Mouse (Mus musculus): Measurements from ENCODE around the gene Agbl4. TPM values are rescaled to one million over a fixed set of nuclear protein-coding genes. Genes with fewer than 3 reads are reported as not detected.

Agbl4 gene
- polyA plus RNA-seq, 1 experiment from 2014 or later = 0.47 TPM

GRCm38 (mm10) chr4:111495949-111496348, 1098.5 kb downstream of the Agbl4 start:
- no peaks in the 10 kb centered on the region for H3K4me1 ChIP-seq (ENCODE audit: control insufficient read depth, insufficient read depth, low read length)
- 16% methylated on average over 2 of the region's 2 CpGs for WGBS
- H3K9ac ChIP-seq (ENCODE audit: low read length) = no peak overlapping the region
- H3K27ac ChIP-seq (replicated peaks; ENCODE audit: low read depth, low read length) = no peak overlapping the region
- 0 out of 2 replicates have a peak, but pooled peaks have one; percentile 33 for ATAC-seq (ENCODE audit: insufficient number of reproducible peaks, low FRiP score, low TSS enrichment, low read depth)
- H3K27me3 ChIP-seq (ENCODE audit: control insufficient read depth, insufficient read depth, low read length) = no peaks in the 10 kb centered on the region
- H3K4me3 ChIP-seq (ENCODE audit: low read depth, low read length) = no peak overlapping the region
- no peaks in the 10 kb centered on the region for H3K36me3 ChIP-seq (ENCODE audit: control insufficient read depth, insufficient read depth, low read length)
- DNase-seq (ENCODE audit: low spot score) = peak; percentile 82
- no peak overlapping the region for H3K4me2 ChIP-seq (ENCODE audit: low read depth, severe bottlenecking)
- H3K9me3 ChIP-seq (ENCODE audit: control insufficient read depth, low read length) = no peaks in the 10 kb centered on the region

GRCm38 (mm10) chr4:111498751-111499150, 1101.3 kb downstream of the Agbl4 start:
- no peak overlapping the region for H3K4me2 ChIP-seq (ENCODE audit: low read depth, severe bottlenecking)
- no peaks in the 10 kb centered on the region for H3K36me3 ChIP-seq (ENCODE audit: control insufficient read depth, insufficient read depth, low read length)
- H3K4me1 ChIP-seq (ENCODE audit: control insufficient read depth, insufficient read depth, low read length) = no peaks in the 10 kb centered on the region
- no peaks in the 10 kb centered on the region for H3K27me3 ChIP-seq (ENCODE audit: control insufficient read depth, insufficient read depth, low read length)
- DNase-seq (ENCODE audit: low spot score) (no peak), ATAC-seq (ENCODE audit: insufficient number of reproducible peaks, low FRiP score, low TSS enrichment, low read depth) (no peak)
- no peak overlapping the region for H3K9ac ChIP-seq (ENCODE audit: low read length)
- 67% methylated on average over 3 of the region's 3 CpGs for WGBS
- H3K27ac ChIP-seq (replicated peaks; ENCODE audit: low read depth, low read length) = no peak overlapping the region
- no peak overlapping the region for H3K4me3 ChIP-seq (ENCODE audit: low read depth, low read length)
- H3K9me3 ChIP-seq (ENCODE audit: control insufficient read depth, low read length) = no peaks in the 10 kb centered on the region

DNA sequence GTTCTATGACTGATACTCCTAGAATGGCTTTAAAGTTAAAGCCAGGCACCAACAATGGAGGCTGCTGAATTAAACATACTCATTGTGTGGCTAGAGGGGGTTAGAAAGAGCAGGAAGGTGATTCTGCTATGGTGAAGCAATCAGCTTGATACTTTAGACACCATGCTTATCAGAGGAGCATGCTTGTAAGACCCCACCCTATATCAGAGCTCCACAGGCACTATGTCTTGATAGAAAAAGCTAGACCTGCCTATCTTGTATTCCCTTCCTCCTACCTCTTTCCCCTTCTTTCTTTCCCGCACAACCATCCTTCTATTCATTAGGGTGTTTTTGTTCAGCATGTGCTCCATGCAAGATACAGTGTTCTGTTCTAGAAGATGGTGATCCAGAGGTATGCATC, 1104.0 kb downstream of the Agbl4 start:
- no peak overlapping the region for H3K4me2 ChIP-seq (ENCODE audit: low read depth, severe bottlenecking)
- DNase-seq (ENCODE audit: low spot score) (no peak), ATAC-seq (ENCODE audit: insufficient number of reproducible peaks, low FRiP score, low TSS enrichment, low read depth) (no peak)
- no peak overlapping the region for H3K27ac ChIP-seq (replicated peaks; ENCODE audit: low read depth, low read length)
- no peaks in the 10 kb centered on the region for H3K9me3 ChIP-seq (ENCODE audit: control insufficient read depth, low read length)
- no peaks in the 10 kb centered on the region for H3K4me1 ChIP-seq (ENCODE audit: control insufficient read depth, insufficient read depth, low read length)
- no peaks in the 10 kb centered on the region for H3K36me3 ChIP-seq (ENCODE audit: control insufficient read depth, insufficient read depth, low read length)
- no peak overlapping the region for H3K9ac ChIP-seq (ENCODE audit: low read length)
- WGBS = 78% methylated on average over 1 of the region's 1 CpGs
- no peak overlapping the region for H3K4me3 ChIP-seq (ENCODE audit: low read depth, low read length)
- no peaks in the 10 kb centered on the region for H3K27me3 ChIP-seq (ENCODE audit: control insufficient read depth, insufficient read depth, low read length)

DNA sequence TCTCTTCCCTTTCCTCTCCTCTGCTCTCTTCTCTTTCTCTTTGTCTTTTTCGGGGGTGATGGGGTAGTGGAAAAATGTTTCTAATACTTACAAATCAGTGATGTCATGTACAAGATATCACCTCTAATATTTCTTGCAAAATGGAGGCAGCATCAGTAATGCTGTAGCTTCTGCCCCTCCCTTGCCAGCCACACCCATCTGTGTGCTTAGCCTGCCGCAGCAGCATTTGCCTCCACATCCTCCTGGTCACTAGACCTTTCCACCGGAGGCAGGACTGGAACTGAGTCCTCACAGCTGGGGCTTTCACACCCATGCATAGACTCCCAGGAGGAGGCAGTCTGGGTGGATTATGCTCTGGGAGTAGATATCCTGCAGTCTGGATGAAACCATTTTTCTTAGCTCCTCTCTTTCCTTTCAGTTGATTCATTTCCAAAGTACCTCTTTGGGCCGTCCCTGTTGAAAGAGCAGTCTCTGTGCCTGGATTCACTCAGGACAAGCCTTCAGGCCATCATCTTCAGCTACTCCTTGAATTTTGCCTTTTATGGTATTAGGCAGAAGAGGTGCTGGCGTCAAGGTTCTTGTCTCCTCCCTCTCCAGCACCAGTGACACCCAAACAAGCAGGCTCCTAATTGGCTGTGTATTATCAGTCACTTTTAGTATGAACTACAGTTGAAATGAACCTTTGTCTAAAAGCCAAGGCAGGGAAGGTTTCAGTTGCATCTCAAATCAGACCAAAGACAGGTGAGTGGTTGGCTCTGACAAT, 1105.7 kb downstream of the Agbl4 start:
- Histone ChIP-seq H3K27ac (replicated peaks; ENCODE audit: low read depth, low read length) (no peak overlapping the region), H3K9ac (ENCODE audit: low read length) (no peak overlapping the region), H3K4me1 (ENCODE audit: control insufficient read depth, insufficient read depth, low read length) (no peaks in the 10 kb centered on the region), H3K4me3 (ENCODE audit: low read depth, low read length) (no peak overlapping the region), H3K36me3 (ENCODE audit: control insufficient read depth, insufficient read depth, low read length) (no peaks in the 10 kb centered on the region), H3K9me3 (ENCODE audit: control insufficient read depth, low read length) (no peaks in the 10 kb centered on the region), H3K4me2 (ENCODE audit: low read depth, severe bottlenecking) (no peak overlapping the region), H3K27me3 (ENCODE audit: control insufficient read depth, insufficient read depth, low read length) (no peaks in the 10 kb centered on the region)
- WGBS = 74% methylated on average over 5 of the region's 5 CpGs
- DNase-seq (ENCODE audit: low spot score) (no peak), ATAC-seq (ENCODE audit: insufficient number of reproducible peaks, low FRiP score, low TSS enrichment, low read depth) (no peak)

DNA sequence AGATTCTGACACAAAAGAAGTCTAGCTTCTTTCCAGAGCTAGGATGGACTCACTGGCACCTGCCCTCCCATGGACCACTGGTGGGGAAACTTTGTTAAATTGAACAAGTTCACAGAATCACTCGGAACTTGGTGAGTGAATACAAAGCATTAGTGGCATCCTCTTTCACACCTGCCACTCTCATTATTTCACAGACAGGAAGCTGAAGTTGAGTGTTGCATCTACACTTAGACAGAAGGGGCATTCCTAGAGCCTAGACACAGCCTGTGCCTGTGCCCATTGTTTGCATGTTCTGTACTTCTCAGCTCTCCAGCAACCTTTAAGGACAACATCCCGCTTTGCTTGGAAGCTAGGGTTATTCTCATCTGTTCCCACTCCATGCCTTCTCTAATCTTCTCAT, 1107.5 kb downstream of the Agbl4 start:
- no peak for DNase-seq (ENCODE audit: low spot score)
- Histone ChIP-seq H3K4me2 (ENCODE audit: low read depth, severe bottlenecking) (no peak overlapping the region), H3K4me1 (ENCODE audit: control insufficient read depth, insufficient read depth, low read length) (no peaks in the 10 kb centered on the region), H3K9me3 (ENCODE audit: control insufficient read depth, low read length) (no peaks in the 10 kb centered on the region), H3K4me3 (ENCODE audit: low read depth, low read length) (no peak overlapping the region), H3K9ac (ENCODE audit: low read length) (no peak overlapping the region), H3K36me3 (ENCODE audit: control insufficient read depth, insufficient read depth, low read length) (no peaks in the 10 kb centered on the region), H3K27me3 (ENCODE audit: control insufficient read depth, insufficient read depth, low read length) (no peaks in the 10 kb centered on the region), H3K27ac (replicated peaks; ENCODE audit: low read depth, low read length) (no peak overlapping the region)
- 89% methylated on average over 2 of the region's 2 CpGs for WGBS
- ATAC-seq (ENCODE audit: insufficient number of reproducible peaks, low FRiP score, low TSS enrichment, low read depth) = no peak

- Histone ChIP-seq H3K27ac (replicated peaks; ENCODE audit: low read depth, low read length) (no peak overlapping the region), H3K4me1 (ENCODE audit: control insufficient read depth, insufficient read depth, low read length) (peaks cover under 1% of the 10 kb centered on the region; the same call in 1 of the 2 replicates), H3K9me3 (ENCODE audit: control insufficient read depth, low read length) (no peaks in the 10 kb centered on the region), H3K4me3 (ENCODE audit: low read depth, low read length) (no peak overlapping the region), H3K9ac (ENCODE audit: low read length) (no peak overlapping the region), H3K36me3 (ENCODE audit: control insufficient read depth, insufficient read depth, low read length) (no peaks in the 10 kb centered on the region), H3K27me3 (ENCODE audit: control insufficient read depth, insufficient read depth, low read length) (no peaks in the 10 kb centered on the region), H3K4me2 (ENCODE audit: low read depth, severe bottlenecking) (no peak overlapping the region)
- no peak for DNase-seq (ENCODE audit: low spot score)
- WGBS = 10% methylated on average over 2 of the region's 2 CpGs
- no peak for ATAC-seq (ENCODE audit: insufficient number of reproducible peaks, low FRiP score, low TSS enrichment, low read depth)
Measured at GRCm38 (mm10) chr4:111510129-111510528, 1112.7 kb downstream of the Agbl4 start.

DNA sequence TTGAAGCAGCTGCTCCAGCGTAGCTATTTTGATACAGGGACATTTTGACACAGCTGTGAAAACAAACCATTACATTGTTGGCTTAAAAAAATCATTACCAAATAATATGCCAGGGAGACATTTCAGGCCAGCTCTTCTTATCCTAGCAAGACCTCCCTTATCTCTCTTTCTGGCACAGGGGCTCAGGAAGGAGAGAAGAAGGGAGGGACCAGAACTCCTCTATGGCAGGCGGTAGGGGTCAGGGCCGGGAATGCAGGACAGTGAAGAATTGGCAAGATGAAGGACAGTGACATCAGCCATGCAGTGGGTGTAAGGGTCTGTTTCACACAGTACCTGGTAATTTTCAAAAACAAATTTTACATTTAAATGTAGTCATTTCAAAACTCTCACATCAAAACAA, 1116.5 kb downstream of the Agbl4 start:
- DNase-seq (ENCODE audit: low spot score) = no peak
- Histone ChIP-seq H3K4me1 (ENCODE audit: control insufficient read depth, insufficient read depth, low read length) (peaks cover 2% of the 10 kb centered on the region; the same call in 1 of the 2 replicates), H3K27ac (replicated peaks; ENCODE audit: low read depth, low read length) (no peak overlapping the region), H3K27me3 (ENCODE audit: control insufficient read depth, insufficient read depth, low read length) (no peaks in the 10 kb centered on the region), H3K4me2 (ENCODE audit: low read depth, severe bottlenecking) (no peak overlapping the region), H3K36me3 (ENCODE audit: control insufficient read depth, insufficient read depth, low read length) (no peaks in the 10 kb centered on the region), H3K9me3 (ENCODE audit: control insufficient read depth, low read length) (no peaks in the 10 kb centered on the region), H3K4me3 (ENCODE audit: low read depth, low read length) (no peak overlapping the region), H3K9ac (ENCODE audit: low read length) (no peak overlapping the region)
- 61% methylated on average over 3 of the region's 3 CpGs for WGBS
- no peak for ATAC-seq (ENCODE audit: insufficient number of reproducible peaks, low FRiP score, low TSS enrichment, low read depth)

- H3K36me3 ChIP-seq (ENCODE audit: control insufficient read depth, insufficient read depth, low read length) = no peaks in the 10 kb centered on the region
- ATAC-seq (ENCODE audit: insufficient number of reproducible peaks, low FRiP score, low TSS enrichment, low read depth) (no peak), DNase-seq (ENCODE audit: low spot score) (no peak)
- no peak overlapping the region for H3K27ac ChIP-seq (replicated peaks; ENCODE audit: low read depth, low read length)
- H3K9ac ChIP-seq (ENCODE audit: low read length) = no peak overlapping the region
- H3K9me3 ChIP-seq (ENCODE audit: control insufficient read depth, low read length) = no peaks in the 10 kb centered on the region
- H3K4me3 ChIP-seq (ENCODE audit: low read depth, low read length) = no peak overlapping the region
- 96% methylated on average over 2 of the region's 2 CpGs for WGBS
- H3K27me3 ChIP-seq (ENCODE audit: control insufficient read depth, insufficient read depth, low read length) = no peaks in the 10 kb centered on the region
- H3K4me1 ChIP-seq (ENCODE audit: control insufficient read depth, insufficient read depth, low read length) = peaks cover 2% of the 10 kb centered on the region; the same call in 1 of the 2 replicates
- H3K4me2 ChIP-seq (ENCODE audit: low read depth, severe bottlenecking) = no peak overlapping the region
Measured at GRCm38 (mm10) chr4:111516136-111516535, 1118.7 kb downstream of the Agbl4 start.
